Mouse (Mus musculus) layer of hippocampus, adult 8-10 months (tissue): ENCODE measurements around the gene Sarm1. TPM values are rescaled to one million over a fixed set of nuclear protein-coding genes. Genes with fewer than 3 reads are reported as not detected.

Source experiments
- DNase-seq, 2 experiments: peaks; one replicate each; pipeline ENCODE4 v3.0.0; 2022; ENCODE audit warnings: low spot score in 2 of 2
- total RNA-seq, 4 experiments: library from RNA; stranded (reverse); gene quantifications; 2 replicates each; pipeline ENCODE4 v1.2.4; 2022

The Sarm1 gene
- total RNA-seq, 4 experiments from 2014 or later = 32.9 to 40.8 (median 37.7) TPM

DNA sequence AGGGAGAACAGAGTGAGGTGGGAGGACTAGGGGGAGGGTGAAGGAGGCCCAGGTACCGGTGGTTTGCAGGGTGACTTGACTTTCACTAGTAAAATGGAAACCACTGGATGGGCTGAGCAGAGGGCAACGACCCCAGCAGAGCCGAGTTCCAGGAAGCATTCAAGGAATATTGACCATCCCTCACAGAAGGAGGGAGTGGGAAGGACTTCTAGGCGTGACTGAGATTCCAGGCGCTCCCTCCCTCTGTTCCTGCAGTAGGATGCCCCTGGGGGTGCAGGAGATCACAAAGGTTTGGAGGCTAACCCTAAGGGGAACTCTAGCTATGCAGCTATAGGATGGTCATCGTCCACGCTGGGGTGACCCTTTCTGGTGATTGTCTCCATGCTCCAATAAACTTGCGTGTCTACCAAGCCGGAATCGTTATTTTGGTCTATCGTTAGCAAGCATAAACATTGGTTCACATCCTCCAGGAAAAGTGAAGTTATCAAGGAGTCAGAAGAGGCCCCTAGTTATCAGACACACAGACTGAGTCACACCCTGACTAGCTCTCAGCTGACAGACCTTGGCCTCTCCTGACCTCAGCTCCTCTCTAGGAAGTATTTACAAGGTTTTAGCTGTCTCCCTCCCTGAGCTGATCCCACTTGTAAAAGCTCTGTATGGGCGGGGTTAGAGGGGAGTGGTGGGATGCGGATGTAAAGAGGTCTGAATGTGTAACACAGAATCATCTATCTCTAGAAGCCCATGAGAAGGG, 34.1 kb downstream of the Sarm1 start:
- no peak for DNase-seq

DNA sequence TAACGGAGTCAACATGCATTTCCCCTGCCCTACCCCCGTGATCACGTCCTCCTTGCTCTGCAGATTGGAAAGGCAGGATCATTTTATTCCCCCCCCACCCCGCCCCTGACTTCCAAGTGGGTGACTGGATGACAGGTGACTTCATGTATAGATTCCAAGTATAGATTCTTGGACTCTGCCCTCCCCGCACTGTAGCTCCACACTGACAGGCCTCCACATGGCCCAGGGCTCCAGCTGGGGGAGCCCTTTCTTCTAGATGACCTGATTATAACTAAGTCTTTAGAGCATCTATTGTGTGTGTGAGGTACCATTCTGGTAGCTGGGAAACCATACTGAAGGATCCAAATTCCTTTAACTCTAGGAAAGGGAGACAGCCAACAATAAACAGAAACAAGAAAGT, 34.9 kb downstream of the Sarm1 start:
- no peak for DNase-seq

DNA sequence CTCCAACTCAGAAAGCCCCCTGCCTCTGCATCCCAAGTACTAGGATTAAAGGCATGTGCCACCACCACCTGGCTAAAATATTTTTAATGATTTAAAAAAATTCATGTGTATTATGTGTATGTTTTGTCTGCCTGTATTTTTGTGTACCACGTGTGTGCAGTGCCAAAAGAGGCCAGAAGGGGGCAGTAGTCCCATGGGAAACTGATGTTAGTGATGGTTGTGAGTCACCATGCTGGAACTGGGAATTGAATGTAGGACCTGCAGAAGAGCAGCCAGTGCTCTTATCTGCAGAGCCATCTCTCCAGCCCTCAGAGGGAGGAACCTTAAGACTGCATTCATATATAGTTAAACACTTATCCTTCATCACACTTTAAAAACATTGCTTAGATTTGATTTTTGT, 35.7 kb downstream of the Sarm1 start:
- DNase-seq = no peak

DNA sequence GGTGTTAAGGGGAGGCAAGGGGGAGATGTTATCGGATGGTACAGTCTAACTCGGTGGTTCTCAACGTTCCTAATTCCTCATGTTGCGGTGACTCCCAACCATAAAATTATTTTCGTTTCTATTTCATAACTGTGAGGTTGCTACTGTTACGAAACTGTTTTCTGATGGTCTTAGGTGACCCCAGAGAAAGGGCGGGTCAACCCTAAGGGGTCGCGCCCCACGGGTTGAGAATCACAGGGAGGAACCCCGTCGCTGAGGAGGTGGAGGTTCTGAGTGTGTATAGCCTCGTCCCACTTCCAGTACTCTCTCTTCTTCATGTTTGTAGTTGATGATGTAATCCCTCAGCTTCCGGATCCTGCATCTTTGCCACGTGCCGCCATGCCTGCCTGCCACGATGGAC, 38.8 kb downstream of the Sarm1 start:
- DNase-seq = no peak

DNA sequence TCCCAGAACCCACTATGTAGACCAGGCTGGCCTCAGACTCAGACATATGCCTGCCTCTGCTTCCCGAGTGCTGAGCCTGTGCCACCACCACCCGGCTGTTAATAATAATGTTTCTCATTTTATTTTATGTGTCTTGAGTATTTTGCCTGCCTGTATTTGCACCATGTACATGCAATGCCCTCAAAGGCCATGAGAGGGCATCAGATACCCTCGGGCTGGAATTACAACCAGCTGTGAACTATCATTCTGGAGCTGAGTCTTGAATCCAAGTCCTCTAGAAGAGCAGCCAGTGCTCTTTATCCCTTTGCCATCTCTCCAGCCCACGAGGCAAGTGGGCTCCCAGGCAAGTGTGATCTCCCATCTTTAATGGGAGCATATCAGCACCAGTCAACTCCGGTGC, 42.2 kb downstream of the Sarm1 start:
- peak in 1 of 2 experiments; percentile 29 for DNase-seq

DNA sequence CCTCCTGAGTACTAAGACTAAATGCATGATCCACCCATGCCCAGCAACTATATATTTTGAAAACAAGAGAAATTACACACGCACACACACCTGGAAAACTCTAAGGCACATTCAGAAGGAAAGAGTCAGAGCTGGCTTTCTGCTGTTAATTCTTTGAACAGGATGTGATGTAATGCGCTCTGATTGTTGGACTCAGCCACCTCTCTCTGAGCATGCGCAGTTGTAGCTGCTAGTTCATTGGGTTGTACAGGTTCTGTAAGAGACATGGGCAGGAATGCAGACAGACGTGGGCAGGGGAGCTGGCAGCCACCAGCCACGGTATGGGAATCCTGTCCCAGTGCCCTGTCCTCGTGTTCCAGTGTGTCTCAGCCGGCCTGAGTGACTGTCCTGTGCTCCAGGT, 43.3 kb downstream of the Sarm1 start:
- no peak for DNase-seq

DNA sequence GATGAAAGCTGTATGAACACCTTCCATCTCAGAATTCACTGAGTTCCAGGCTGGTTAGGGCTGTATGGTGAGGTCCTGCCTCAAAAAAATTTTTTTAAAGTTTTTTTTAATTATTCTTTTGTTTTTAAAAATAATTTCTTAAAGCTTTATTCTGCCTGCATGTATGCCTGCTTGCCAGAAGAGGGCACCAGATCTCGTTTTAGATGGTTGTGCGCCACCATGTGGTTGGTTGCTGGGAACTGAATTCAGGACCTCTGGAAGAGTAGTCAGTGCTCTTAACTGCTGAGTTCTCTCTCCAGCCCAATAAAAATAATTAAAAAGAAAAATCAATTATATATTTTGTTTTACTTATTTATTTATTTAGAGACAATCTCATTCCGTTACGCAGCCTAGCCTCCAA, 43.9 kb downstream of the Sarm1 start:
- peak in 1 of 2 experiments; percentile 56 for DNase-seq

DNA sequence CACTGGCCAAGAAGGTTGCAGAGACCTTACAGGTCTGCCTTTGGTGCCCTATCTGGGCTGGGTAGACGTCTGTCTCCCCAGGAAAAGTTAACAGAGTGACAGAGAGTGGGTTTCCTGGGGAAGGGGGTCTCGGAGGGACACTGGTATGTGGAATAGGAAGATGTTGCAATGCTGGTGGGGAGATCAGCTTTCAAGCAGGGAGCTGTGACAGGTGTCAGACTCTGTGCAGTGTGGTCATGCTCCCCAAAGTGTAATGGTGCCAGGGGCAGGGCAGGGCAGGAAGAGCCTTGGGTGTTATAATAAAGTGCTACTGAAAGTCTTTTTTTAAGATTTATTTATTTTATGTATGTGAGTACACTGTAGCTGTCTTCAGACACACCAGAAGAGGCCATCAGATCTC, 47.2 kb downstream of the Sarm1 start:
- no peak for DNase-seq

DNA sequence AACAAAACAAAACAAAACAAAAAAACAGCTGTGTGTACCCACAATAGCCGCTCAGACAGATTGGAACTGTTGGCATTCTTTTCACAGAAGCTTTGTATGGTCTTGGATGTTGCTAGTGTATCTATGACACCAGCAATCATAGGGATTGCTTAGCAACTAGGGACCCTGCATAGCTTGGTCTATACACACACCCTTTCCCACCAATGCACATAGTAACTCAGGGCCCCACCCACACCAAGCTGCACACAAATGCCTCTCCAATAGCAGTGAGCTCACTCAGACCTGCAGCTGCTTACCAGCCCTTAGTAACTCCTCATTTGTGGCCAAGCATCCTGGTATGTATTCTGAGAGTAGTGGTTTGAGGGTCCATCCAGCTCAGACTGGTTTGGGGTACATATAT, 49.3 kb downstream of the Sarm1 start:
- DNase-seq = no peak

DNA sequence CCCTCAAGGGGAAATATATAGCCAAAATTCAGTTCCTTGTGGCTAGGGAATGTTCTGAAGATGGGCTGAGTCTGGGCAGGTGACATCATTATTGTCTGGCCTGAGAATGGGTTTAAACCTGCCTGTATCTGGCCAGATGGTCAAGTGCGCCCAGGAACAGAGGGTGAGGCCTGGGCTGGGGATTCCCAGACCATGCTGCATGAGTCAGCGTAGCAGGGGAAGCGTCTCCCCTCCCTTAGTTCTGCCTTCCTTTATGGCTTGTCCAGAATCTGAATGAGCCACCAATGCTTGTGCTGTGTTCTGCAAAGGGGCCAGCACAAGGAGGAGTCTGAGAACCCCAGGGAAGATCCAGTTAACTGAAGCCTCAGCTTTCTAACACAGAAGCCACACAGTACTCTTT, 50.4 kb downstream of the Sarm1 start:
- DNase-seq = no peak

DNA sequence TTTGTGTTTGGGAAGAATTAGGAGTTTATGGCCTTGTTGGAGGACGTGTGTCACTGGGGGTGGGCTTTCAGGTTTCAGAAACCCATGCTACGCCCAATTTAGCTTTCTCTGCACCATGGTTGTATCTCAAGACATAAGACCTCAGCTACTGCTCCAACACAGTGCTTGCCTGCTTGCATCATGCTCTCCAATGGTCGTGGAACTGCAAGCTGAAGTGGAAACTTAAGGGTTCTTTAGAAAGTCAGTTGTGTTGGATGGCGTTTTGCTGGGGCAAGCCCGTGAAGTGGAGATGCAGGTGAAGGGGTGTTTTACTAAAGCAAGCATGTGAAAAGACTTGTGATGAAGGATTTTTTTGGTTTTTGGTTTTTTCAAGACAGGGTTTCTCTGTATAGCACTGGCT, 54.4 kb downstream of the Sarm1 start:
- DNase-seq = no peak

DNA sequence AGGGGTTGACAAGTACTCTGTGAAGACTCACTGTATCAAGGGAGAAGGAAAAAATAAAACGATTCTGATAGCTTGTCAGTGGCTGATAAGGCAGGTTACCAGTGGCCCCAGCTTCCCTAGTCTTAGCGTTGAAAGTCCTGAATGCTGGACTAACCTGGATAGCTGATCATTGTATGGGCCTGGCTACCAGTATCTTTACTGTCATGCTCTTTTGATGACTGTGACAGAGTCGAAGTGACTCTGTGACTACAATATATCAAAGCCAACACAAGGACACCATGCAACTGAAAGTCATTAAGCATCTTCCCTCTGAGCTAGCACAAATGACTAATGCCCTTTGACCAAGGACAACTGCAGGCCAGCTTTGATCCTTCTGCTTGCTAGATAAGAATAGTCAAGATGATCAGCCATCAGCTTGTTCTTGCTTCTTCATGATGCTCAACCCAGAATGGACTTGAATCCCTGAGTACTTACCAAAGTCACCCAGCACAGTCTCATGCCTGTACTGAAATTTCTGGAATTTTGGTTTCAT, 59.1 kb downstream of the Sarm1 start:
- no peak for DNase-seq

DNA sequence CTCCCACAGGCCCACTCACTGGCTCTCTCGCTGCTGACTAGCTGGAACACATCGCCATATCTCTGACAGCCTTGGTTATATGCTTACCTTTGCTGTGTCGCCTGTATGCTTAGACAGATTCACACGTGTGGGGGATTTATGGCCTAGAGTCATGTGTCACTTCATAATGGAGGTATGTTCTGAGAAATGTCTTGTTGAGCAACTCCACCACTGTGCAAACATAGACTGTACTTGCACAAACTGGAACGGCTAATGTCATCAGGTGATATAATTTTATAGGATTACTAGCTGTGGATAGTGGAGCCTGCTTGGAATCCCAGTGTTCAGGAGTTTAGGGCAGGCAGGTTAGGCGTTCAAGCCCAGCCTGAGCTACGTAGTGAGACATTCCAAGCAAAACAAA, 60.4 kb downstream of the Sarm1 start:
- DNase-seq = no peak

DNA sequence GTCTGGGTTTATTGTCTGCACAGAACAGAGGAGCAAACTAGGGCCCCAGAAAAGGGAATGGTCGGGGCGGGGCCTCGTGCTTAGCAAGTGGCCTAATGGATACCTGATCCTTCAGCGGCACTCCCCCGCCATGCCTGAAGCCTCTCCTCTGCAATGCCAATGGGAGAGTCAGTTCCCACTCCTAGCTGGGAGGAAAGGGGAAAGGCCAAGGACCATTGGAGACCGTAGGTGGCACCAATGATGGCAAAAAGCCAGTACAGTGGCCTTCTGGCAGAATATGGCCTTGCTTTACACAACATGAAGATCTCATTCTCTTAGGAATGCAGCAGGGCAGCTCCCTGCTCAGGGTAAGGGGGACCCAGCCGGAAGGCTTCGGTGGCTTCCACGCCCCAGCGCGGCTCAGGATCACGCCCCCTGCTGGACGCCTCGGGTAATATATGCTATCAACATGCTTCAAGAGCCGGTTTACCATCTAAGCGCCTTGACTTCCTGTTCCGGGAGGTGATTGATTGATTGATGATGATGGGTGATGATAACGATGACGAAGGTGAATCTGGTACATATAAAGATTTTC, 61.7 kb downstream of the Sarm1 start:
- DNase-seq = no peak

DNA sequence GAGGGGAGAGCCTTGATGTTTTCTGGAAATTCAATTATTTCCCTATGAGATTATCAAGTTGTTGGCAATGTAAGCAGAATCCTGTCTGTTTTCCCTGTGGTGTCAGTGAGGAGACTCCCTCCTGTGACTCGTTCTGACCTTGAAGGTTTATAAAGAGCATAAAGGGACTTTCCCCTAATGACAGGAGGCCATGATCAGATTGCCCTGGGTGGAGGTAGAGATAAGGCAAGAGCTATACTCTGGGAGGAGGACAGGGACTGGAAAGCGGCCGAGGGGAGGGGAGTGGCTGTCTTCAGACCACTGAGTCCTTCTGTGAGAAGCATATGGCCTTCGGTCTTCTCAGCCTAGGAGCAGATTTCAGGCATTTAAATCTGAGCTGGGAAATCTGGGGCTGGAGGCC, 63.5 kb downstream of the Sarm1 start:
- DNase-seq = no peak

DNA sequence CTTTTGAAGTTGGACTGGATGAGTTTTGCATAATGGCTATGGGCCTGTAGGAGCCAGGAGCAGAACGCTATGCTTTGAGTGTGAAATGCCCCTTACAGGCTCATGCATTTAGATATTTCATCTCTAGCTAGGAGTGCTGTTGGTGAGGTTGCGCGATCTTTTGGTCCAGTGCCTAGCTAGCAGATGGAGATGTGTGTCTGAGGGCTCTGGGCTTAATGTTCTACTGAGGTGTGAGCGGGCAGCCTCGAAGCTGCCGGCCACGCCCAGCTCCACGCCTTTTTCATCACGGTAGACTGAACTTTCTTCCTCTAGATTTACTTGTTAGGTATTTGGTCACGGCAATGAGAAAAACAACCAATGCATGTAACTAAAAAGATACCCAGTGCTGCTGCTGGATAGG, 66.4 kb downstream of the Sarm1 start:
- no peak for DNase-seq

DNA sequence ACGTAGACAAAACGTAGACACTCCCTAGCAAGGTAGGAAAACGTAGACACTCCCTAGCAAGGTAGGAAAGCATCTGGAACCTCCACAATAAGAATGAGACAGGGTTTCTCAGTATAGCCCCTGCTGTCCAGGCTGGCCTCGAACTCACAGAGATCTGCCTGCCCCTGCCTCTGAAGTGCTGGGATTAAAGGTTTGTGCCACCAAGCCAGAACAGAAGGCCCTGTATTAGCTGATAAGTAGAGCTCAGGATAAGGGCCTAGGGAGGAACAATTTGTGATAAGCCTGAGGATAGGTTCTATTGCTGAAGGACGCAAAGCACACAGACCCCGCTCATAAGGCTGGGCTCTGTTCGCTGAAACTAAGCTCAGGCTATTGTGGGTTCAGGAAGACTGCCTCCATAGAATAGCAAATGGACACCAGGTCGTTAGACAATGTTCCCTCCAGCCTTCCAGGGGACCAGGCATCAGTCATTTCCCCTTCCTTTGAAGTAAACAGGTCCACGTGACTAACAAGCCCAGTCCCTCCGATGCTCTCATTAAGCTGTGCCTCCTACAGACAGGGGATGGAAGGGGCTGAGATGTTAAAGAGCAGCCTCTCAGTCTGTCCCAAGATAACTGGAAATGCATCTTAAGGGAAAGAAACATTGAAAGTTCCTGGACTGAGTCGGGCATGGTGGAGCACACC, 67.2 kb downstream of the Sarm1 start:
- no peak for DNase-seq

DNA sequence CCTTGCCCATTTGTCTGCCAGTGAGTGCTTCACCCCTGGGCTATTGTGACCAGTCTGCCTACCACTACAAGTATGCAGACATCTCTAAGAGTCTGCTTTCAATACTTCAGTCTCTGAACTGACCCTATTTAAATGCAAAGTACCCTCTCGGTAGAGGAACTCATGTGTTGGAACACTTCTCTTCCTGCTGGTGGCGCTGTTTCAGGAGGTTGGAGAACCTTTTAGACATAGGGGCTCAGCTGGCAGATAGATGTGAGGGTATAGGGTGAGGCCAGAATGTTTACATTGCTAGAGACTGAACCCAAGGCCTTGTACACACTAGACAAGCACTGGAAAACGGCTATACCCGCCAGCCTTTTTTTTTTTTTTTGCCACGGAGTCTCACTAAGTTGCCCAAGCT, 69.2 kb downstream of the Sarm1 start:
- DNase-seq = no peak

DNA sequence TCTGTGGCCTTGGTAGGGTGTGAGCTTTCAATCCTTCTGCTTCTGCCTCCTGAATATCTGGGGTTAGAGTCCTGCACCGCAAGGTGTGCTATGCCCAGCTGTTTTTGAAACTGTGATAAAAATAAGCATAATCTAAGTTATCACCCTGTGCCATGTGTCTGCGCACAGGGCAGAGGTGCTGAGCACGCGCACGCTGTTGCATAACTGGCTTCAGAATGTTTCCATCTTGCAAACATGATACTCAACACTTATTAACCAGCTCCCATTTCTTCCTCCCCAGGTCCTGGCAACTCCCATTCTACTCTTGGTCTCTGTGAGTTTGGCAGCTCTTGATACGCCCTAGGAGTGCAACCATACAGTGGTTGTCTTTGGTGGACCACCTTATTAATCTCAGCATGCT, 69.9 kb downstream of the Sarm1 start:
- DNase-seq = no peak

DNA sequence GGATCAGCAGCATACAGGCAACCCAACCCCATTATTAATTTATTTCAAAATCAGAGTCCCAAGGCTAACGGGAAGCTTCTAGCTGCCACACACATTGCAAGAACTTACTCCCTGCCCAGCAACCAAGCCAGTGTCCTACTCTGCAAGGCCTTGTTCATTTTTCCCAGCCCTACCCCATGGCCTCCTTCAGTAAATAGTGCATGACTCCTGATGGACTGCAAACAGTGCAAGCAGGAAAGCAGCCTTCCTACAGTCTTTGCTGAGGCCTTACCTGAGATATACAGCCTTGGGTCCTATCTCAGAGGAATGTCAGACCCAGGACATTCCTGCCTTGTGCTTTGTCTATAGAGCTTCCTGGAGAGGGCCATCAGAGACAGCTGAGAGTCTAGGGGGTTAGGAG, 72.0 kb downstream of the Sarm1 start:
- no peak for DNase-seq

DNA sequence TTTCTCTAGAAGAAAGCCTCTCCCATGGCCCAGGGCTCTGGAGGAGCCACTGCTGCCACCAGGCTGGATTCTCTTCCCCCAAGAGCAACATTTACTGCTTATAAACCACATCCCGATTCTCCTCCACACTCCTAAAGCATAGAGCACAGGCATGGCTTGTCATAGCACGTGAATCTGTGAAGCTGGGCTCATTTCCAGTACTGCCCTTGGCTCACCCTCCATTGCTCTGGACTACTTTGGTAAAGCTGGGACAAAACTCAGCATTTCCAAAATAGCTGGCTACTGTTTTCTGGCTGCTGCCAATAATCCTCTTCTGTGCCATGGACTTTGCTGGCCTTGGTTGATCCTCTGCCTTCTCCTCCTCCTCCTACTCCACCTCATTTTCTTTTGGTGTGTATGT, 73.2 kb downstream of the Sarm1 start:
- DNase-seq = peak; percentile 14 to 20
